Mouse (Mus musculus): ENCODE results near the gene Prrt3.
A peak's percentile ranks its signal among the peaks of the same experiment; 100 is the strongest.

Prrt3 gene

DNA sequence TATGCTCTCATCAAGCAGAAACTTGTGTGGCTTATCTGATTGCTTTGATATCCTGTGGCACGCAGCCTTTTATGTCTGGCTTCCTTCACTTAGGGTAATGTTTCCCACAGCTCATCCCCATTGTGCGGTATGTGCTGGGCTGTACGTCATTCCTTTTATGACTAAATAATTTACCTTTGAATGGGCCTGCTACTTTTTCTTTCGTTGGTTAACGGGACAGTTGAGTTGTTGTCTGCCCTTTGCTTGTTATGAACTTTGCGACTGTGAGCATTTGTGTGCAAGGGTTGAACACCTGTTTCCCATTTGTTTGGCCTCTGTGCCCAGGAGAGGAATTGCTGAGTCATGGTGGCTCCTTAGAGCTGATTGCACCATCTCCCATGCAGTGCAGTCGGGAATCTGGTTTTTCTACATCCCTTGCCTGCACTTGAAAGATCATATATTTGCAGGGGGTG lies 14.6 kb downstream of the Prrt3 start:
- no peak for DNase-seq

DNA sequence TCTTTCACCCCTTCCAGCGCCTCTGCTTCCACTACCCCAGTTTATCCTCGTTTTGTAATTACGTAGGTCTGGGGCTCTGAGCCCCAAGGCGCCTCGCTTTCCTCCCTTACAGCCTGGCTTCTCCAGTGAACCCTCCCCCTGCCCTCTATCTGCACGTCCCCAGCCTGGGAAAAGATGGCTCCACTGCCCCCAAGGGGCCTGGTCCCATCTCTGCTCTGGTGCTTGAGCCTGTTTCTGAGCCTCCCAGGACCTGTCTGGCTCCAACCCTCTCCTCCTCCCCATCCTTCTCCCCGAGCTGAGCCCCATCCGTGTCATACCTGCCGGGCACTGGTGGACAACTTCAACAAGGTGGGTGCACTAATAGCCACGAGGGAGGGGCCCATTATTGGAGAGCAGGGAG lies 18.0 kb downstream of the Prrt3 start:
- DNase-seq = peak; percentile 42 to 45

GRCm38 (mm10) chr6:113483100-113483615 lies 18.6 kb downstream of the Prrt3 start, which contains the start of gene Creld1:
Gene Creld1 (plus strand): TSS chr6:113483297.
- DNase-seq = peak; percentile 95

GRCm38 (mm10) chr6:113482477-113483099 lies 19.1 kb downstream of the Prrt3 start:
- DNase-seq = peak; percentile 62 to 65

DNA sequence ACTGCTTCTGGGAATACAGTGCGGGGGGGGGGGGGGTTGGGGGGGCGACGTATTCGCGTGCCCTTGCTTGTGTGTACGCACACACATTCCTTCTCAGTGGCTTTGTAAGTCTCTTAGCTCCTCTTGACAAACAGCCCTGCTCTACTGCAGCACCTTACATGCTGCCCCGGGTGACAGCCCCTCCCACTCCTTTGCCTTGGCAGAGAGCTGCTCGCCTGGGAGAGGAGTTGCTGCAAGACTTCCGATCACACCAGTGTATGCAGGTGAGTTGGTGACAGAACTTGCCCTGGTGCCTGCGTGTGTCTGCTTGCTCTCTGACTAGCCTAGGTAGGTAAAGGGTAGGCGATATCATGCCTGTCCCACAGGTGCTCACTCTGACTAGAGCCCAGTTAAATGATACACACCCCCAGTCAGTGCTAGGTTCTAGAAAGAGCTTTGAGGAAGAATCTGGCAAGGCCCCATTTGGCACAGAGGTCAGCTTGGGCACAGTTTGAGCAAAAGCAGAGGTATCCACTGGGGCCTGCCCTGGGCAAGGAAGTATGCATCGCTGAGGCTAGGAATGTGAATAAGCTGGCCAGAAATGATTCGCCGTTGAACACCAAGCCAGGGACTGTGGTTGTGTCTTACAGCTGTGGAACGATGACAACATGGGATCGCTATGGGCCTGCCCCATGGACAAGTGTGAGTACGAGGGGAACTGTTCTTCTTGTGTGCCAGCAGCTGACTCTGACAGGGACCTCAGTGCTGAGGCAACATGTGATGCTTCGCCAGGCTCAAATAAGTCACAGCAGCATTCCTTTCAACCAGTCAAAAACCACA lies 21.0 kb downstream of the Prrt3 start:
- no peak for DNase-seq

- DNase-seq = no peak
Measured at GRCm38 (mm10) chr6:113478906-113479305, 22.8 kb downstream of the Prrt3 start.

DNA sequence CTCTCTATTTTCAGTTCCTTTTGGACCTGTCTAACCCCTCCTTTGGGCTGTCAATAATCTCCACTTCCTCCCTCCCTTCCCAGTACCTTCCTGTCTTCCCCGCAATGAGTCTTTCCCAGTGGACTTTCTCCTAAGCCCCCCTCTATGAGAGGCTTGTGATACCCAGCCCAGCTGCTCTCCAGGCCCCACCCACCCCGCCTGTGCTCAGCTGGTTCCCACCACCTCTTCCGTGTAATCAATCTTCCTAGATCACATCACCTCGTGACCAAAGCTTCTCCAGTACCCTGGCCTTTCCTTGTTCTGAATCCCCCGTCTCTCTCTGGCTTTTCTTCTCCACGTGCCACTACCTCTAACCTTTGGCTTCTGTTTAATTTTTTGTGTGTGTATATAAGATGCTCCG lies 24.4 kb downstream of the Prrt3 start:
- no peak for DNase-seq

DNA sequence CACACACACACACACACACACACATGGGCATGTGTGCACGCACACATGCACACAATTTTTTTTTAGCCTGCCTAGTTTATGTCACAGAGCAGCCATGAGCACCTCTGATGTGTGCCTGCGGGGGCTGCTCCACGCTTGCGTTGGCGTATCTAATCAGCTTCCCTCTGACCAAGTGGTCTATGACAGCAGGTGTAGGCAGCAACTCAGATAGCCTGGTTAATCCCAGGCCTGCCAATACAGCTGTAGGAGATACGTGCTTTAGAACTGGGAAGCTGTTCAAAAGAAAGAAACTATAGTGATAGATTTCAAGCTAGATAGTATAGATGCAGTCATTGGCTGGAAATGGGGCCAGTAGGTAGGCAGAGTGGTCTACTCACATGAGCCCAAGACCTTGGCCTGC lies 28.0 kb downstream of the Prrt3 start:
- no peak for DNase-seq

DNA sequence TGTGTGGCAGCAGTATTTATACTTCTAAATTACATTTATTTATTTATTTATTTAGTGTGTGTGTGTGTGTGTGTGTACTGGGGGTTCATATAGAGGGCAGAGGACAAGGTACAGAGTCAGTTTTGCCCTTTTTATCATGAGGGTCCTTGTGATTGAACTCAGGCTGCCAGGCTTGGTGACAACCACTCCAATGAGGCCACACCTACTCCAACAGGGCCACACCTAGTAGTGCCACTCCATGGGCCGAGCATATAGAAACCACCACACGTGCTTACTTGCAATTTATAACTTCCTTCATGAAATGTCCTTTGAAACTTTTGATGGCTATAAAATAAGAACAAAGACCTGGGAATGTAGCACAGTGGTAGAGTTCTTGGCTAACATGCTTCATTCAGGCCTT lies 28.5 kb downstream of the Prrt3 start:
- no peak for DNase-seq

DNA sequence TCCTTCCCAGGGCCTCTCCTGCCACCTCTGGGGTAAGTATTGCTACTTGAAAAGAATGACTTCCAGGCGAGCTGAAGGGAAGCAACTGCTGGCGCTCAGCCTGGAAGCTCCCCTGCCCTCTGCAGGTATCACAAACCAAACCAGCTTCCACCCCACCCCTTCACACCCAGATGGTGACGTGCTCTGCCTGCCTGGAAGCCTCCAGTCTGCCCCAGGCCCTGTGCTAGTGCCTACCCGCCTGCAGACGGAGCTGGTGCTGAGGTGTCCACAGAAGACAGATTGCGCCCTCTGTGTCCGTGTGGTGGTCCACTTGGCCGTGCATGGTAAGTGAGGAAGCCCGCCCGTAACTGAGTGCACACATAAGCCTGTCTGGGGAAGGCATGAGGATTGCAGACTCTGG lies 29.7 kb downstream of the Prrt3 start:
- DNase-seq = no peak

- DNase-seq = no peak
Measured at GRCm38 (mm10) chr6:113471297-113471936, 30.3 kb downstream of the Prrt3 start, which contains the start of gene Il17rc. Gene Il17rc (plus strand): TSS chr6:113471427.

GRCm38 (mm10) chr6:113469432-113469831 lies 32.3 kb downstream of the Prrt3 start:
- DNase-seq = peak; percentile 78 to 82

DNA sequence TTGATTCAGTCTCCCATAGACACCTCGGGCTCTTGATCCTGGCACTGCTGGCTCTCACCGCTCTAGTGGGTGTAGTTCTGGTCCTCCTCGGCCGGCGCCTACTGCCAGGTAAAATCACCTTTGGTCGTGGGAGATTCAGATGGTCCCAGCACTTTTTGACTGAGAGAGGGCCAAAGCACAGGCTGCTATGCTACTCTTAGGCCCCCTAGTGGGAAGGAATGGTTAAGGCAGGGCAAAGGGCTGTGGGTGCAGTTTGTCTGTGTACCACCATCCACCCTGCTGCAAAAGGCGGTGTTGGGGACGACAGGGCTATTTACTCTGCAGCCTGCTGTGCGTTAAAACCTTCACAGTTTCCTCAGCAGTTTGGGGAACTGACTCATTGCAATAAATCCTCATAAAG lies 32.7 kb downstream of the Prrt3 start:
- DNase-seq = peak; percentile 69 to 74

DNA sequence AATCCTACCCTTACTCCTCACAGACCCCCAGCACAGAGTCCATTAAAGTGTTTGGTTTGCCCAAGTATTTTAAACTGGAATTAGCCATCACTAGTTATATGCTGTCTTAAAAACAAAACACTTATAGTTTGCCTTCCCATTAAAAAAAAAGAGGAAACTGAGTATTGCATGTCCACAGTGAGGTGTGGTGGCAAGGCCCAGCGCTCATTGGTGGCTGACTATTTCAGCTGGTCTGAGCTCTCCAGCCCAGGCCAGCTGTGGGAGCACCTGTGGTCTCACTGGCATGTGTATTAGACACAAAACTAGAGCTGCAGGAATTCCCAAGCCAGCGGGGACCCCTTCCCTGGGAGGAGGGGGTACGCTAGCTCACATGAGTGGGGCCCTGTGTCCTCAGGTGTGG lies 33.2 kb downstream of the Prrt3 start:
- DNase-seq = no peak

DNA sequence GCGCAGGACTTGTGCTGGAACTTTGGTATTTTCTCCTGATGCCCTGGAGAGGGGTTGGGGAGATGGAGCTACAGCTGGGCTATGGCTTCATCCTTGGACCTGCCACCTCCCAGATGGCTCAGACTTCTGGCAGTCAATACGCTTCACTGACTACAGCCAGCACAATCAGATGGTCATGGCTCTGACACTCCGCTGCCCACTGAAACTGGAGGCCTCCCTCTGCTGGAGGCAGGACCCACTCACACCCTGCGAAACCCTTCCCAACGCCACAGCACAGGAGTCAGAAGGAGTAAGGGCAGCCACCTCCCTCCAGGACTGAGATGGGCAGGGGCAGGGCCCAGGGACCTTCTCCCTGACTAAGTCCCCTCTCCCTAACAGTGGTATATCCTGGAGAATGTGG lies 36.1 kb downstream of the Prrt3 start:
- DNase-seq = no peak

DNA sequence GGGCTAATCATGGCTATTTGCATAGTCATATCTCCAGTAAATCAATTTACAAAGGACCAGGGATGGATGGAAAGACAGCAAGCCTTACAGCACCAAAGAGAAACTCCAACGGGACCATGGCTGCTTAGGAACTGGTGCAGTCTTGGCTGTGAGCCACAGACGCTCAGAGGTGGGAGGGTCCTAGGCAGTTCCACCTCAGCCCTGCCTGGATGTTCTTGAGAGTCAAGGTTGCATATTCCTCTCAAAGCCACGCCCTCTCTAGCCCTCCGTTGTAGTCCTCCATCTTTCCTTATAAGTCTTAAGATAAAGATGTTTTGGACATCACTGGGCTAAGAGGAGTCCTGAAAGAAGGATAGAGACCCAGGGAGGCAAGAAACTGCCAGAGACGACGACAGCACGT lies 37.7 kb downstream of the Prrt3 start:
- no peak for DNase-seq

GRCm38 (mm10) chr6:113458635-113459034 lies 43.1 kb downstream of the Prrt3 start:
- DNase-seq = peak; percentile 36 to 40

GRCm38 (mm10) chr6:113457952-113458534 lies 43.7 kb downstream of the Prrt3 start, which contains the start of gene Il17re:
Gene Il17re (plus strand): TSS chr6:113458484.
- DNase-seq = no peak

DNA sequence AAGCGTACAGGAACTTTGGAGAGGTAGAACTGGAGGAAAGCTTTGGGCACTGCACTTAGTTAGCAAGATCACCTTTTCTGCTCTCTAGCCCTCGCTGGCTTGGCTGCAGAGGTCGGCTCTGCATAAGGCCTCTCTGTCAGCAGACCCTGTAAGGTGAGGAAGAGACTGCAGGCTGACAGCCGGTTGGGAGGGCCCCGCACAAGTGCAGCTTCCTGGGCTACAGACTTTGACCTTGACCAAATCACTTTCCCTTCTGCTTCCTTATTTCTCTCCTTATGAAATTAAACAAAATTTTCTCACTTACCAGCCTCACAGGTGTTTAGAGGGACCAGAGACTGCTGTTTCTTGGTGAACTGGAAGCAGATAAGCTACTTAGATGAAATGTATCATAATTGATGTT lies 46.7 kb downstream of the Prrt3 start:
- no peak for DNase-seq

DNA sequence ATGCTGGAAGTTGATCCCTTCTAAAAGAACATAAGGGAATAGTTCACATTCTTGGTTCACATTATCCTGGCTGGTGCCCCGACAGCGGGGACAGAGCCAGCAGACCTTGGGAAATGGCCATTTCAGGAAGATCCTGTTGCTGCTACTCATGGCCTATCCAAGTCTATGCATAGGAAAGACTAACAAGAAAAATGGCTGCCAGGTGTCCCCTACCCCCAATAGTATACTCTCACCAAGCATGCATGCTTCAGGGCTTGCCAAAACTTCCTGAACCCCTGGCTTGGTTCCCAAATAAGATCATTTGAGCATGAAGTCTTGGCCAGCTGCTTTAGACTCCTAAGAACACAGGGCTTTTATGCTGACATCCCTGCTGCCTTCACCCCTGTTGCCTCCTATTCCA lies 49.9 kb downstream of the Prrt3 start:
- no peak for DNase-seq

DNA sequence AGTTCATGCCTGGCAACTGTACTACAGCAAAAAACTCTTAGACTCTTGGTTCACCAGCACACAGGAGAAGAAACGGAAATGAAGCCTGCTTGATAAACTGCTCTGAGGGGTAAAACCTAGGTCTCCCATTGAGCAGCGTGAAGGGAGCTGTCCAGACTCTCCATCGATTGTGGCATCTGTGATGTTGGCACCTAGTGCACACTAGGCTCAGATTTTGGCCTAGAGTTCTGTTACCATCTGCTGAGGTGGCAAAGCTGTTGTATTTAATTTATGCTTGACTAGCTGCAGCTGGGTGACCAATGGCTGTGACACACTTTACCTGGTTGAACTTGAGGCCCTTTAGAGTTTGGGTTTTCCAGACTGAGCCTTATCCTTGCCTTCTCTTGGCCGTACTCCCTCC lies 54.1 kb downstream of the Prrt3 start:
- DNase-seq = peak in 1 of 2 experiments; percentile 15

DNA sequence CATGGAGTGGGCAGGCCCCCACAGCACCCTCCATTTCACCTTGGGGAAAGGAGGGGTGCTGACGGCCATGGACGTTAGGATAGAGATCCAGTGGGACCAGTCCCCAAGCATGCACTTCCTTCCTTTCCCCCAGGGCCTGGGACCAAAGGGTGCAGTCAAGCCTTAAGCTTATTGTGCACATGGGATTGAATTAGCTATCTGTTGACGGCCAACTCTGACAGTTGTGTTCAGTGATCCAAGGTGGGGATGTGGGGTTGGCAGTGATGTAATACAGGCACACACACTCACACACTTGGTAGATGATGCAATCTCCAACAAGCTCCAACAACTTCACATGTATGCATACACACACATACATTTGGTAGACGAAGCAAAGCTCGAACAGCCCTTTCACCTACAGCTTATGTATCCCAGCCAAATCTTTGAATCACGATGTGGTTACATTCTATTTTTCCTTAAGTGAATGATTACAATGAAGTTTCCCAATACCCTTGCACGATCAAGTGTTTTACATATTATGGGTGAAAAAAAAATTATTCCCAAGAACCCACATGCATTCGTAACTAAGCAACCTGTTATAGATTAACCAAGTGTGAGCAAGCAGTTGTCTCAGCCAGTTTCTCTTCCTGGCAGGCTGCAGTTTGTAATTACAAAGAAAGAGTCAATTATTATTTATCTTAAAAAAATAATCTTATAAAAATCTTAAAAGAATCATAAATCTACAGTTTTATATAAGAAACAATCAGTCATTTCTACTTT lies 57.3 kb downstream of the Prrt3 start:
- DNase-seq = no peak

Data from cerebellum, postnatal 36 days (tissue).